Mouse (Mus musculus): ENCODE measurements around the gene AC129217.1.
"Not testable (repeated sequence)": the region's sequence is repeated elsewhere in the genome, so short reads cannot be mapped to it uniquely, and the experiment has no call there.

AC129217.1 gene

DNA sequence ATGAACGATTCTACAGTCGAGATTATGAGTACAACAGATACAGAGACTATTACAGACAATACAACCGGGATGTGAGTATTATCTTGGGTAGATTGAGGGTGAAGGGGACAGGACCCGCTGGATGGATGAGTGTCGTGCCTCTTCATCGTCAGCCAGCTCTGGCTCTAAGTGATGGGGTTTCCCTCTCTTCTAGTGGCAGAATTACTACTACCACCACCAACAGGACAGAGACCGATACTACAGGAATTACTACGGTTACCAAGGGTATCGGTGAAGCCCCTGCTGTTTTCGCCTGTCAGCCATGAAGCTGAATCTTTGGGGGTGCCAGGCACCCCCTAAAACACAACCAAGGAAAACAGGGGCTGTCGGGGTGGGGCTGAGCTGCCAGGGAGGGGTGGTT, 1.7 kb downstream of the AC129217.1 start:
- DNase-seq = no peak

DNA sequence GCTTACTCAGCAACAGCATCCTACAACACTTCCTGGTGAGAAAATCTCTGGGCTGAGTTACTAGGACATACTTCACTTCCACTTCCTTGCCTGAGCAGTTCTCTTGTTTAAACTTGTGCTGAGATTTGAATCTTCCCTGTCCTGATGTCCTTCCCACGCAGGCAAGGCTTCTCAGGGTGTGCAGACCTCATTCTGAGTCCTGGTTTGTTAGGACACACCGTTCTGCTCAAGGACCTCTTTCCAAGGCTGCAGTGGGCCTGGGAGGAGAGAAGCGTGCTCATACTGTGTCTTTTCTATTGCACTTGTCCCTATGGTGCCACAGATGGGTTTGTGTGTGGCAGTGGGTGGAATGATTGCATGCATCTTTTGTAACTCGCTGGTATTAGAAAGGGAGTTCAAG, 3.4 kb downstream of the AC129217.1 start:
- no peak for DNase-seq

DNA sequence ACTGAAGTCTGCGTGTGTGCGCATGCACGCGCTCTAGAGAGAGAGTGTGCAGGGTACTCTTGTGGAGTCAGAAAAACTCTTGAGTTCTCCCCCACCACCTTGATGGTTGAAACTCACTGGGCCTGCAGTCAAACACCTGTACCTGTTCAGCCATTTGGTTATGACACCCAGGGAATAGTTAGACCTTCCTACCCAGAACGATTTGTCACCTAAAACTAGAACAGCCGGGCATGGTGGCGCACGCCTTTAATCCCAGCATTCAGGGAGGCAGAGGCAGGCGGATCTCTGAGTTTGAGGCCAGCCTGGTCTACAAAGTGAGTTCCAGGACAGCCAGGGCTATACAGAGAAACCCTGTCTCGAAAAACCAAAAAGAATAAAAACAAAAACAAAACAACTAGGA, 6.8 kb downstream of the AC129217.1 start:
- DNase-seq = not testable (repeated sequence)

DNA sequence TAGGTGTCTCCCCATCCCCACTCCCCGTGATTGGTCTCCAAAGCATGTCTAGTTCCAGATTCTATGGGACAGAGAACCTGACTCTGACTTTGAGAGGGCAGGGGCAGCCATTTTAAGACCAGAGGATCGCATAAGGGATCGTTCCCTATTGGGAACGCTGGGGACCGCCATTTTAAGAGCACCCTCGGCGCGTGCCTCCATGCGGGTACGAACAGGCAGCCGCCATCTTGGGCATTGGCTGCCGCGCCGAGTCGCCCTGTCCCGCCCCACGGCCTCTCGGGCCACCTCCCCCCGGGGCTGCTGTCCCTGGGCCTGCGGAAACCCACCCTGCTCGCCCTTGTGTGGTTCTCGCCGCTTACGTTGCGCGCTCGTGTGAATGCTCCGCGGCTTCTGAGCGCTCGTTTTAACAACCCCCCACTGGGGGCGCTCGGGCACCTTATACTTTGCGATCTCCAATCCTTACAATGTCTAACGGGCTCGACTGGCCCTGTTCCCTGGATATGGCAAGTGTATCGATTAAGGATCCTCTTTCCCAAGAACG, 7.7 kb downstream of the AC129217.1 start, which contains the start of gene Bscl2:
Bscl2 (plus strand) TSS at position 217 of the 541 bp plus-strand sequence.
- DNase-seq = peak; percentile 87 to 89

DNA sequence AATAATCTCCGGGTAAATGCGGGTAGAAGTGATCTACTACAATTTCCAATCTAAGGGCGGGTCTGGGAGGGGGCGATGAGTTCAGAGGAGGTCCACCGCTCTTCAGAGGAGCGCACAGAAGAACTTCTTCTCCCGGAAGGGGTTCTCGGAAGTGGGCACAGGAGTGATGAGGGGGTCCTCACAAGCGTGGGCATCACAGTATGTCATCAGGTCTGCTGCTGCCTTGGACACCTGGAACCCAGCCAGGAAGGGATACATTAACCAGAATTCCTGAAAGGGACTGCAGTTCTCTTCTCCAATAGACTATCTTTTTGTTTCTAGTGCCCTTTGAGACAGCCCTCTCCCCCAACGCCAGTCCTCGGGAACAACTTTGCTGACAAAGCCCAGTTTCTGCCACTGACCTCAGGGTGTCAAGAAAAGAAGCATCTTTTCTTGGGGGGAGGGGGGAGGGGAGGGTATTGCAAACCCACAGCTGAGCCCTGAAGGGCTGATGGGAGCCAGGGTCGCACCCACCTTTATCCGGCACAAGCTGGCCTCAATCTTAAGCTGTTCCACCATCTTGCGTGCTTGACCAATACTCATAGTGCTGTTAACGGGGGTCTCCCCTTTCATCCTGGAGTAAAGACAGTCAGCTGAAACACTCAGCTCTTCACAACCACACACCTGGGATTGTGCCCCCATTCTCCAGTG, 8.6 kb downstream of the AC129217.1 start:
- peak in 1 of 2 experiments; percentile 36 for DNase-seq

DNA sequence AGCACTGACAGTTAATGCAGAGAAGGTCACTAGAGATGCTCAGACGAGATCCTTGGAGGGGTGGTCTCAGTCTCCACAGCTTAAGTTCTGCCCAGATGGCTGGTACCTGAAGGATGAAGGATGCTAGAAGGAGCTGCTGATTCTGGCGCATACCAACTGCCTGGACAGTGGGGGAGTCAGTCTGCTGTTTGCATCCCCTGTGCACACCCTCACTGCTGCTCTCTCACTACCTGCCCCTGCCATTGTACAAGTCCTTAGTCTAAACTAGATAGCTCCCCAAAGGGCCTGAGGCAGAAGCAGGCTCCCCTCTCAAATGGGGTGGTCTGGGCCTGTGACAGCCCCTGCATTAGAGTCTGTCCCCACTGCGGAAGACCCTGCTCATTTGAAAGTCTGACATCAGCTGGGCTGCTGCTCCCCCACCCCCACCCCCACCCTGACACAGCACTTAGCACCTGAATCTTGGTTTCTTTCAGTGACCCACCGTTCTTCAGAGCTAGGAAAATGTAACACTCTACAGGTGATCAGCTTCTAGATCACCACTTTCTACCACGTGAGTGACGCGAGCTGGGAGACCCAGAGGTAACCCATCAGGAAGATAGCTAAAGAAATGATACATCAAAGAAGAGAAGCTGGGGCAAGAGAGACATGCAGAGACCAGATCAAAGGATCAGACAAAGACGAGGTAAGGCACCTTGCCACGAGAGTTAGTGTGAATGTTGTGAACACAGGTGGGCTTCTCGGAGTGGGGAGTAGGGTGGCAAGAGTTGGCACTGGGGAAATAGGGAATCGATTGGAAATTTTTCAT, 9.7 kb downstream of the AC129217.1 start, which contains the start of gene Gng3:
Gng3 (minus strand) TSS at position 92 of the 805 bp plus-strand sequence.
- no peak for DNase-seq

DNA sequence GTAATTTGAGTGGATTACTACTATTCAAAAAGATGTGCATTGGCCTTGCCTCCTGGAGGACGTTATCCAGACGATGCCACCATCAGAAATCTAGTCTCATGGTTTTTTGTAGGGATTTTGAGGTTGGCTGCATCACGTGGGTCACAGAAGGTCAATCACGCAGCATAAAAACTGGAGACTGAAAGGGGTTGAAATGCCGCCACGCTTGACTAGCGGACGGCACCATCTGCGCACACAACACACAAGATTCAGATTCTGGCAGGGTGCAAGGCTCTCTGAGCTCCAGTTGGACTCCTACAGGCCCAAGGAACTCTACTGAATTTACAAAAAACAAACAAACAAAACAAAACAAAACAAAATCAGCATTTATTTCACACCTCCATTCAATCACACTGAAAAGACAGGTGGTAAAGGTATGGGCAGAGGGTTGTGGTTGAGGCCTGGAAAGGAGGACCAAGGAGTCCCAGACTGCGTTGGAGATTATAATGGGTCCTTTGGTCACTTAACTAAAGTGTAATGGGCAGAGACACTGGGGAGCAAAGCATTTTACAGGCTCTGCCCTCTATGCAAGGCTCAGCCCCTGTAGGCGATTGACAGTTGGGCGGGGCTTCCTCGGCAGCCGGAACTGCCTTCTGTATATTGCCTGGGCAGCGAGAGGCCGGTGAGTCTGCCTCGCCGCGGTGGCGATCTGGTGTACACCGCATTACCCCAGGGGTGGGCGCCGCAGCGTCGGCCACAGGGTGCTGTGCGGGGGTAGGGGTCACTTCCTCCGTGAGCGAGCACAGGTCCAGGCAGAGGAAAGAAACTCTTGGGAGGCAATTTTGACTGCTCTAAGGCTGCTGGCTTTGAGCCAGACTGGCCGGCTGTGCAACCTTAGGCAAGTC, 10.6 kb downstream of the AC129217.1 start:
- peak; percentile 60 to 65 for DNase-seq

DNA sequence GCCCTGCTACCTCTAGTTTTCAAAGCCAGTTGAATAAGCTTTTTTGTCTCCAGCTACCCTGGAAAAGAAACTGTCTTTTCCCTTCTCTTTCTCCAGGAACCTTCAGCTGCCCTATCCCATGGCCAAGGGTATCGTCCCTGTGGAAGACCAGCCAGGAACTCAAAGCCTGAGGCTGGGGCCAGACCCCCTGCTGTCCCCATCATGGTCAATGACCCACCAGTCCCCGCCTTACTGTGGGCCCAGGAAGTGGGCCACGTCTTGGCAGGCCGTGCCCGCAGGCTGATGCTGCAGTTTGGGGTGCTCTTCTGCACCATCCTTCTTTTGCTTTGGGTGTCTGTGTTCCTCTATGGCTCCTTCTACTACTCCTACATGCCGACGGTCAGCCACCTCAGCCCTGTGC, 11.4 kb downstream of the AC129217.1 start:
- DNase-seq = no peak

DNA sequence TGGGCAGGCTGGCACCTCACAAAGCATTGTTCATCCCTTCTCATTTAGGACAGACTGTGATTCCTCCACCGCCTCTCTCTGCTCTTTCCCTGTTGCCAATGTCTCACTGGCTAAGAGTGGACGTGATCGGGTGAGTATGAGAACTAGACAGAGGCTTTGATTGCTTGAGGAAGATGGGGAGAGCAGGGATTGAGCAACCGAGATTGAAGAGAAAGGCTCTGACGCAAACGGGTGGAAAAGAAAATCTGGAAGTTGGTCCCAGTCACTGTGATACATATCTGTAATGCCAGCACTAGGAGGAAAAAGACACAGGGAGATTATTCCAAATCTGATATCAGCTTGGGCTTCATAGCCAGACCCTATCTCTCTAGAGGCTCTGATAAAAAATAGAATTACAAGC, 13.4 kb downstream of the AC129217.1 start:
- no peak for DNase-seq

DNA sequence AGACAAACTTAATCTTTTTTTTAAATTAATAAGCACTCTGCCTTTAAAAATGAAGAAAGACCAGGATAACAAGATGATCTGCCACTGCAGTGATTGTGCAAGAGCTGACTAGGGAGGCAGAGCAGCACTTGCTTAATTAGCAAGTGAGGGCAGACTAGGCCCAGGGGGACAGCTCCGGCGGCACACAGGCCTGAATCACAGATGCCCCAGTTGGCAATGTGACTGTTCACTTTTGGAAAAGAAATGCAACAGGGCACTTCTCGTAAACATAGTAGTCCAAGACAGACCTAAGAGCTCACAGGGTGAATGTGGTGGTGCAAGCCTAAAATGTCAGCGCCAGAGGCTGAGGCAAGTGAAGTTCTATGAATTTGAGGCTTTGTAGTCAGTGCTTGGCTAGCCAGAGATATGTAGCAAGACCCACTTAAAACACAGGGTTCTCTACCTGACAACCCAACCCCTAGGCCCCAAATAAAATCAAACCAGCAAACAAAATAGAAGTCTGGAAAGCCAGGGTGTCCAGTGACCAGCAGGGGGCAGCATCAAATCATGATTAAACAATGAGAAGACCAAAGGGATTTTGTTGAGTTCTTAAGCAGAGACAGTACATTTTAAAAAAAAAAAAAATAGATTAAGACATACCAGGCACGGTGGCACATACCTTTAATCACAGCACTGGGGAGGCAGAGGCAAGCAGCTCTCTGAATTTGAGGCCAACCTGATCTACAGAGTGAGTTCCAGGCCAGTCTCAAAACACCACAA, 15.0 kb downstream of the AC129217.1 start:
- DNase-seq = peak; percentile 90 to 91

DNA sequence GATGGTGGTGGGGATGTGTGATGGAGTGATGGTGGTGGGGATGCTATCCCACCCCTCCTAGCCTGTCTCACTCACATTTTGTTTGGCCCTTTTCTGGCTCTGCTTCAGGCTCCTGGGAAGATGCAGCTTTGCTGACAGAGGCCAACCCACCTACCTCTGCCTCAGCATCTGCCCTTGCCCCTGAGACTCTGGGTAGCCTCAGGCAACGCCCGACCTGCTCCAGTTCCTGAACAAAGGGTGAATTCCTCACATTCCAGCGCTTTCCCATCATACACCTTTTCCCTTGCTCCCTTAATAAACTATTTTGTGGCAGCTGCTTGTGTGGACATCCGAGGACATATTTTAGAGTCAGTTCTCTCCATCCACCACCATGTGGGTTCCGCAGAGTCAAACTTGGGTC, 18.8 kb downstream of the AC129217.1 start:
- no peak for DNase-seq

DNA sequence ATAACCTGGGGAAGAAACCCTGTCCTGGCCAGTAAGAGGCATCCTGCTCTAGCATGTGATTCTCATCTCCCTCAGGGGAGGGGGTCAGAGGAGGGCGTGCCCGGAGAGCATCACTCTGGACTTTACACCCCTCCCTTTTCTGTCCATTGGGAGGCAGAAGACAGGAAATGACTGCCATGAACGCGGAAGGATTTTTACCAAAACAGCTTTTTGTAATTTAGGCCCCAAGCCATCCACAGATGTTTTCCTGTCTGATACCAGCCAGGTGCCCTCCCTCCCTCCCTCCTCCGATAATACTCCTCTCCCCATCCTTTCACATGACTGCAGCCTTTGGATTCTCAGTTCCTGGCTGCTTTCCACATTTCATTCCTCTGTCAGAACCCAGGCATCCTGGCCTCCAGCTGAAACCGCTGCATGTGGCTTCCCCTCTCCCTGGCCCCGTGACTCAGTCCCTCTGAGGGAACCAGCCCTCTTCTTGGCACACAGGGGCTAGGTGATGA, 20.9 kb downstream of the AC129217.1 start, which contains the start of gene Lrrn4cl:
Lrrn4cl (plus strand) TSS at position 367 of the 500 bp plus-strand sequence.
- DNase-seq = no peak

DNA sequence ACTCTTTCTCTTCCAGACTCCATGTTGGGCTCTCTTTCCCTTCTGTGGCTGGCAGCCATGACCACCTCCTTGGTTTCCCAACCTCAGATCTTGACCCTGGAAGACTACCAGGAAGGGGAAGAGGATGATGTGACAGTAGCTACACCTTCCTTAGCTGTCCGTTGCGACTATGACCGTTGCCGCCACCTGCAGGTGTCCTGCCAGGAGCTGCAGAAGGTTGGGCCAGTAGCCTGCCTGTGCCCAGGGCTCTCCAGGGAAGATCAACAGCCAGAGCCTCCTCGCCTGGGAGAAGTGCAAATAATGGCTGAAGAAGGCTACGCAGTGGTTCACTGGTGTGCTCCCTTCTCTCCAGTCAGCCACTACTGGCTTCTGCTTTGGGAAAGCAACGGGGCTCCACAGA, 22.1 kb downstream of the AC129217.1 start:
- no peak for DNase-seq

DNA sequence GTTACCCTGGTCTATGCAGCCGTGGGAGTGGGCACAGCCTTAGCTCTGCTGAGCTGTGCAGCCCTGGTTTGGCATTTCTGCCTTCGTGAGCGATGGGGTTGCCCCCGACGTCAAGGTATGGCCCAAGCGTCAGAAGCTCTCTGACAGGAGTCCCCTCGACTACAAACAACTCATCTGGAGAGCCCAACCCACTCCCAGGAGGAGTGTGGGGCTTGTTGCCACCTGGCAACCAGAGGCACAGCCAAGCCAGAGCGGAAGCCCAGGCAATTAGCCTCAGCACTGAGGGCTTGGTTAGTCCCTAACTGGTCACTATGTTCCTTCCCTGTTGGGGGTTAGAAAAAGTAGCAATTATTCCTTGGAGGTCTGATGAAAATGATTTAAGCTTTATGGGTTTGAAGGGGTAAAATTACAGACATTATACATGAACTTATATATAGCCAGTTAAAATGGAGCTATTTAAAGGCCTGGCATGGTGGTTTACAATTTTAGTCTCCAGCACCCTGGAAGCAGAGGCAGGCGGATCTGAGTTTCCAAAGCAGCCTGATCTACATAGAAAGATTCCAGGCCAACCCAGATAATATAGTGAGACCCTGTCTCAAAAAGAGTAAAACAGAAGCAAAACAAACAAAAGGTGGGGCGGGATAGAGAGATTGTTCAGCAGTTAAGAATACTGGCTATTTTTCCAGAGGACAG, 22.8 kb downstream of the AC129217.1 start:
- DNase-seq = no peak

DNA sequence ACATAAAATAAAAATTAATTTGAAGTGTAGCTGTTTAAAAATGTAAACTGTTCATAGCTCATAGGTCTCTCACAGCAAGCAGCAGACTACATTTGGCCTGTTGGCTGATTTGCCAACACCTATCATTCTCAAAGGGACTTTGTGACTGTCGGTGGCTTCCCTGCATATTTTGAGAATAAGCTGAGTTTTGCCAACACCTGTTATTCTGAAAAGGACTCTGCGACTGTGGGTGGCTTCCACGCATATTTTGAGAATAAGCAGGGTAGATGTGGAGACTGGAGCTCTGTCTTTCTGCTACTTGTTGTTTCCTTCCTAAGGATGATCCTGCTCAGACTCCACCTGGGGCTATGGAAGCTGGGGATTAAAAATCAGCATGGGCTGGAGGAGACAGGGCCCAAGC, 23.5 kb downstream of the AC129217.1 start:
- DNase-seq = no peak

DNA sequence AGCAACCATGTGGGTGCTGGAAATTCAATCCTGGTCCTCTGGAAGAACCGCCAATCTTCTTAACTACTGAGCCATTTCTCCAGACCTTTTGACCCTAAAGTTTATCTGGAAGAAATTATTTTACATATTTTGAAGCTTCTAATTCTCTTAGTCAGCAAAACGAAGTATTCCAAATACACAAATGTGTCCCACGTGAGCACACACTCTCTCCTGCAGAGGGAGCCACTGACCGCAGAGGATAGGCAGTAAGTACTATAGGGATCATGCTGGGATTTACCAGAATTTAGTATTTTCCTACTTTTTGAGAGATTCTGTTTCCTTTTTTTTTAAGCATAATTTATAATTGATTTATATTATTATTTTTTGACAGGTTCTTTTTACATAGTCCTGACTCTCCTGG, 28.1 kb downstream of the AC129217.1 start:
- DNase-seq = peak; percentile 41 to 46

DNA sequence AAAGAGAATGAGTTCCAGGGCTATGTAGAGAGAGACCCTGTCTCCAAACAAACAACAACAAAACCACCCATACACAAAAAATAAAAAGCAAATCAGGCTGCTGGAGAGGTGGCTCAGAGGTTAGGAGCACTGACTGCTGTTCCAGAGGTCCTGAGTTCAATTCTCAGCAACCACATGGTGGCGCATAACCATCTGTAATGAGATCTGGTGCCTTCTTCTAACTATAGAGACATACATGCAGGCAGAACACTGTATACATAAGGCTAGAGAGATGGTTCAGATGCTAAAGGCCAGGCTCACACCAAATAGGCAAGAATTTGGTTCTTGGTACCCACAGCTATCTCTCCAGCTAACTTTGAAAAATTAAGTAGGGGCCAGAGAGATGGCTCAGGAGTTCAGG, 29.4 kb downstream of the AC129217.1 start:
- peak; percentile 59 to 61 for DNase-seq

DNA sequence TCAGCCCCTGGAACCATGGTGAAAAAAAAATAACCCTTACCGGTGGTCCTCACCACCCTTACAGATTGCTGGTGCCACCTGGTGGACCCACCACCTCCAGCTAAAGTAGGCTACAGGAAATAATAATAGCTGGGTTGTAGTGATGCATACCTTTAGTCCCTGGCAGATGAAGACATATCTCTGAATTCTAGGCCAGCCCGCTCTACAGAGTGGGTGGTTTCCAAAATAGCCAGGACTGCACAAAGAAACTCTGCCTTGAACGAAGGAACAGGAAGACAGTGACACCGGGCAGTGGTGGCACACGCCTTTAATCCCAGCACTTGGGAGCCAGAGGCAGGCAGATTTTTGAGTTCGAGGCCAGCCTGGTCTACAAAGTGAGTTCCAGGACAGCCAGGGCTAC, 34.7 kb downstream of the AC129217.1 start:
- DNase-seq = no peak

DNA sequence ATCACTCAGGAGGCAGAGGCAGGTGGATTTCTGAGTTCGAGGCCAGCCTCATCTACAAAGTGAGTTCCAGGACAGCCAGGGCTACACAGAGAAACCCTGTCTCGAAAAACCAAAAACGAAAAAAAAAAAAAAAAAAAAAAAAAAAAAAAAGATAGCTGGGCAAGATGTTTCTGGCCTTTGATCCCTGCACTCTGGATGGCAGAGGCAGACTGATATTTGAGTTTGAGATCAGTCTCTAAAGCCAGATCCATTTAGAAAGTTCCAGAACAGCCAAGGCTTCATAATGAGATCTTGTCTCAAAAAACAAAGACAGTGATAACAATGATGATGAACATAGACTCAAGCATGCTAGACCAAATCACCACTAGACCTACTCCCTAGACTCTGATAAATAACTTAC, 40.8 kb downstream of the AC129217.1 start:
- DNase-seq = not testable (repeated sequence)

DNA sequence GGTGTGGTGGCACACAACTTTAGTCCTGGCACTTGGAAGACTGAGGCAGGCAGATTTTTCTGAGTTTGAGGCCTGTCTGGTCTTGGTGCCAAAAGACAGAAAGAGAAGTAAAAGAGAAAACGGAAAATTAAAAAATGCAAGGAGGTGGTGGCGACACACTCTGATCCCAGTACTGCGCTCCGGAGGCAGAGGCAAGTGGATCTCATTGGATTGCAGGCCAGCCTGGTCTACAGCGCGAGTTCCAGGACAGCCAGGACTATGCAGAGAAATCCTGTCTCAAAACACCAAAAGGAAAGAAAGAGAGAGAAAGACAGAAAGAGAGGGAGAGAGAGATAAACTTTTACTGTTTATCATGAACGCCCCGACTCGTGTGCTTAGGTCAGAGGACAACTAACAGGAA, 41.3 kb downstream of the AC129217.1 start:
- DNase-seq = no peak
